11 mouse cellular contexts compared by ENCODE assay signal in genomic region chr8:70702842-70703182, GRCm38 (mm10). TPM values are rescaled to one million over a fixed set of nuclear protein-coding genes. Genes with fewer than 3 reads are reported as not detected.
DNase-seq lines count a peak whose midpoint lies in the region; ATAC-seq lines count a peak whose summit lies in the region.
"Had no signal": no experiment of that assay in that cellular context is flagged by ENCODE, and none has a peak within 500 bp of the region (broad histone marks: within the 10 kb centered on the region; RNA-seq: fewer than 3 reads in every experiment).

No protein-coding gene starts in this region.

- ATAC-seq in hindbrain, embryonic 13.5 days (ENCODE audit: low FRiP score), result no peak
- no peak for ATAC-seq in hindbrain, embryonic 12.5 days (ENCODE audit: low FRiP score)
- ATAC-seq in erythroid progenitor cell, adult 5-6 weeks (replicated peaks; ENCODE audit: low FRiP score, poor library complexity, severe bottlenecking), result no peak

- H3K9me3 ChIP-seq in hindbrain, embryonic 13.5 days, result no peaks in the 10 kb centered on the region
- no peaks in the 10 kb centered on the region for H3K9me3 ChIP-seq in hindbrain, embryonic 12.5 days (replicated peaks)
- H3K9me3 ChIP-seq: G1E had no signal

- 84% methylated on average over 3 of the region's 3 CpGs for WGBS in hindbrain, embryonic 13.5 days
- 86% methylated on average over 3 of the region's 3 CpGs for WGBS in hindbrain, embryonic 12.5 days

- H3K4me3 ChIP-seq in hindbrain, embryonic 13.5 days, result 0 out of 2 replicates have a peak overlapping the region, but pooled peaks have one; percentile 96
- H3K4me3 ChIP-seq in hindbrain, embryonic 12.5 days, result no peak overlapping the region
- H3K4me3 ChIP-seq: erythroblast, embryonic 14.5 days had no signal

- peak; percentile 83 for DNase-seq in Muller cell, postnatal 12 days (ENCODE audit: inconsistent ontology term)
- peak; percentile 89 to 92 for DNase-seq in cerebellum, postnatal 36 days
- peak; percentile 80 to 89 for DNase-seq in heart, postnatal 36 days
- peak; percentile 57 for DNase-seq in ovary, postnatal 14 days (ENCODE audit: low spot score)
- DNase-seq in right cerebral cortex, adult 18-20 months, result no peak

- peaks cover 9% of the 10 kb centered on the region for H3K36me3 ChIP-seq in hindbrain, embryonic 13.5 days
- peaks cover 18% of the 10 kb centered on the region for H3K36me3 ChIP-seq in hindbrain, embryonic 12.5 days

- no peak overlapping the region for H3K27ac ChIP-seq in hindbrain, embryonic 13.5 days
- no peak overlapping the region for H3K27ac ChIP-seq in hindbrain, embryonic 12.5 days
- H3K27ac ChIP-seq: macrophage had no signal

- peaks cover 43% of the 10 kb centered on the region for H3K4me1 ChIP-seq in hindbrain, embryonic 13.5 days (replicated peaks)
- H3K4me1 ChIP-seq in hindbrain, embryonic 12.5 days, result peaks cover 32% of the 10 kb centered on the region

- intact Hi-C loops in heart, postnatal 36 days (cut with DNase I), result no loop called here

- peak overlapping the region; percentile 87 for H3K4me2 ChIP-seq in hindbrain, embryonic 13.5 days
- no peak overlapping the region for H3K4me2 ChIP-seq in hindbrain, embryonic 12.5 days (replicated peaks)

- H3K9ac ChIP-seq in hindbrain, embryonic 13.5 days, result peak overlapping the region; percentile 100
- H3K9ac ChIP-seq in hindbrain, embryonic 12.5 days, result no peak overlapping the region

- H3K27me3 ChIP-seq in hindbrain, embryonic 13.5 days, result no peaks in the 10 kb centered on the region
- H3K27me3 ChIP-seq in hindbrain, embryonic 12.5 days, result no peaks in the 10 kb centered on the region

RNA-seq across cellular contexts. Expression of gene Iqcn, which starts 0.4 kb away (rescaled TPM):
- polyA plus RNA-seq in hindbrain, embryonic 13.5 days (2015; fragmentation: Nextera tagmentation; extraction: Ambion mirVana), result 0.04 and 0.09 TPM in 2 replicates
- 0.05 TPM in 1 of 2 replicates, not detected in the other for polyA plus RNA-seq in hindbrain, embryonic 12.5 days (2016; fragmentation: Nextera tagmentation; extraction: Ambion mirVana)
- under 1 TPM in 1 of 2 experiments, not detected in 1; 0.06 TPM for total RNA-seq in heart, postnatal 36 days (2021)
- not detected in 2 replicates for total RNA-seq in erythroid progenitor cell, adult 5-6 weeks (2015; ENCODE audit: low replicate concordance)
- total RNA-seq in erythroid progenitor cell, adult 5-6 weeks (2017; ENCODE audit: low replicate concordance), result not detected in 2 replicates
- polyA plus RNA-seq: erythroblast, embryonic 14.5 days; G1E; macrophage had no signal

RNA-seq across cellular contexts. Expression of gene Jund, which starts 4.1 kb away (rescaled TPM):
- polyA plus RNA-seq in hindbrain, embryonic 13.5 days (2015; fragmentation: Nextera tagmentation; extraction: Ambion mirVana), result 79.2 and 94.3 TPM in 2 replicates
- 186 and 217 TPM in 2 replicates for polyA plus RNA-seq in hindbrain, embryonic 12.5 days (2016; fragmentation: Nextera tagmentation; extraction: Ambion mirVana)
- 100 to 1,000 TPM; 124 to 138 TPM for total RNA-seq in heart, postnatal 36 days (2021)
- total RNA-seq in erythroid progenitor cell, adult 5-6 weeks (2015; ENCODE audit: low replicate concordance), result 26.7 and 36.0 TPM in 2 replicates
- 21.1 and 32.0 TPM in 2 replicates for total RNA-seq in erythroid progenitor cell, adult 5-6 weeks (2017; ENCODE audit: low replicate concordance)

RNA-seq across cellular contexts. Expression of gene Gm3336, which starts 15.5 kb away (rescaled TPM):
- not detected in 2 replicates for polyA plus RNA-seq in hindbrain, embryonic 13.5 days (2015; fragmentation: Nextera tagmentation; extraction: Ambion mirVana)
- polyA plus RNA-seq in hindbrain, embryonic 12.5 days (2016; fragmentation: Nextera tagmentation; extraction: Ambion mirVana), result not detected in 2 replicates
- total RNA-seq in heart, postnatal 36 days (2021), result not detected
- total RNA-seq in erythroid progenitor cell, adult 5-6 weeks (2015; ENCODE audit: low replicate concordance), result not detected in 2 replicates
- not detected in 2 replicates for total RNA-seq in erythroid progenitor cell, adult 5-6 weeks (2017; ENCODE audit: low replicate concordance)
- polyA plus RNA-seq: erythroblast, embryonic 14.5 days; macrophage had no signal

RNA-seq across cellular contexts. Expression of gene Pde4c, which starts 20.7 kb away (rescaled TPM):
- polyA plus RNA-seq in hindbrain, embryonic 13.5 days (2015; fragmentation: Nextera tagmentation; extraction: Ambion mirVana), result 0.14 and 0.23 TPM in 2 replicates
- 0.26 and 0.39 TPM in 2 replicates for polyA plus RNA-seq in hindbrain, embryonic 12.5 days (2016; fragmentation: Nextera tagmentation; extraction: Ambion mirVana)
- 1 to 10 TPM; 2.0 to 3.7 TPM for total RNA-seq in heart, postnatal 36 days (2021)
- total RNA-seq in erythroid progenitor cell, adult 5-6 weeks (2015; ENCODE audit: low replicate concordance), result 0.72 and 0.84 TPM in 2 replicates
- total RNA-seq in erythroid progenitor cell, adult 5-6 weeks (2017; ENCODE audit: low replicate concordance), result not detected in 2 replicates
- polyA plus RNA-seq: erythroblast, embryonic 14.5 days; macrophage had no signal

RNA-seq across cellular contexts. Expression of gene Lsm4, which starts 29.8 kb away (rescaled TPM):
- polyA plus RNA-seq in hindbrain, embryonic 13.5 days (2015; fragmentation: Nextera tagmentation; extraction: Ambion mirVana), result 191 and 193 TPM in 2 replicates
- 227 and 231 TPM in 2 replicates for polyA plus RNA-seq in hindbrain, embryonic 12.5 days (2016; fragmentation: Nextera tagmentation; extraction: Ambion mirVana)
- total RNA-seq in heart, postnatal 36 days (2021), result 10 to 100 TPM; 64.0 to 66.8 TPM
- 86.5 and 93.1 TPM in 2 replicates for total RNA-seq in erythroid progenitor cell, adult 5-6 weeks (2015; ENCODE audit: low replicate concordance)
- total RNA-seq in erythroid progenitor cell, adult 5-6 weeks (2017; ENCODE audit: low replicate concordance), result 38.4 and 57.6 TPM in 2 replicates
